Mouse (Mus musculus) CD4-positive, CD25-positive, alpha-beta regulatory T cell, adult 4 months (primary cell): ENCODE data around the gene Ppp4r4. TPM values are rescaled to one million over a fixed set of nuclear protein-coding genes. Genes with fewer than 3 reads are reported as not detected.
A peak's percentile ranks its signal among the peaks of the same experiment; 100 is the strongest.
"Not testable (repeated sequence)": the region's sequence is repeated elsewhere in the genome, so short reads cannot be mapped to it uniquely, and the experiment has no call there.

ENCODE experiments used
- ATAC-seq: one replicate; pipeline ENCODE4 v1.8.0; 2017
- polyA plus RNA-seq, 2 experiments: library from polyadenylated mRNA; unstranded; fragments of 100-300 nt; shearing (Covaris generic); gene quantifications; one replicate each; pipeline ENCODE4 v1.2.1; 2017

Gene Ppp4r4
- polyA plus RNA-seq, 2 experiments from 2014 or later, result 0.36 TPM; not detected in 1

DNA sequence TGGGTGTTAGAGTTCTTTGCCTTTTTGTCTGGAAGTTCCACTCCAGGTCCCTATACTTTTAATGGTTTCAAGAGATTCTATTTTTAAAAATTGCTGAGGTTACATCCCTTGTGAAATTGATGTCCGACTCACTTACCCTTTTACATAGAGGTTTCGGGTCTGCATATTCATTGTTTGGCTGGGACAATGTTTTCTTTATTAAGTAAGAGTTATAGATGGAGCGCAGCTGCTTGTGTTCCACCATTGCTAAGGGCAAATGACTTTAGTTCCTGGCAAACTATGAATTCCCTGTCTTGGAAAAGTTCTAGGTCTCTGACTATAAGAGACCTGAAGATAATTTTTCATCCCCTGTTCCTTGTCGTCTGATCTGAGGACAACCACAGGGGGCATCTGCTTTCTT, 8.3 kb downstream of the Ppp4r4 start:
- ATAC-seq, result no peak

DNA sequence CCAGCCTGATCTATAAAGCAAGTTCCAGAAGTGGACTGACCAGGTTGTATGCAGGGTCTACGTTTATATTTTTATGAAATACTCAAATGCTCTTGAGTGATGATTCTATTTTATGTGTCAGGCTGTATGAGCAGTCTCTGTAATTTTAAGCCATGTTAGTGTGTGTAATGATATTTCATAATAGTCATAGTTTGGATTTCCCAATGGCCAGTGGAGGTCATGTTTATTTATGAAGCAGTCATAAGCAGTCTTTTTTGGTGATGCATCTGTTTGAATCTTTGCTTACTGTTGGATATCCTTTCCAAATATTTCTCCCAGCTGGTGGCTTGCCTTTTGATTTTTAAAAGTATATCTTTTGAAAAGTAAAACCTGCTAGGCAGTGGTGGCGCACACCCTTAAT, 11.3 kb downstream of the Ppp4r4 start:
- no peak for ATAC-seq

DNA sequence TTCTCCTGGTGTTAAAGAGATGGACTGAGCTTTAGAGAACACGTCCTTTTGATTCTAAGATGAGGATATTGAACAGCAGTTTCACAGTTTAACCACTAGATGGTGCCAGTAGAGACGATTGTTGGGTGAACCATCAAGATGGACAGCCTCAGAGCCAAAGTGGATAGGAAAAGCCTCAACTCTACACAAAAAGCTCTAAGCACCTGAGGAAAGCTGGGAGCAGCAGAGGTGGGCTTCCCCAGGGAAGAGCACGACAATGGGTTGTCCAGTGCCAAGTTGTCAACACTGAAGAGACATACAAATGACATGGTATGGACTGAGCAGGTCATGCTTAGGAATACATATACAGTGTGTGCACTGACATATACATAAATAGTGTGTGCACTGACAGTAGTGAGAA, 12.1 kb downstream of the Ppp4r4 start:
- peak; percentile 89 for ATAC-seq

DNA sequence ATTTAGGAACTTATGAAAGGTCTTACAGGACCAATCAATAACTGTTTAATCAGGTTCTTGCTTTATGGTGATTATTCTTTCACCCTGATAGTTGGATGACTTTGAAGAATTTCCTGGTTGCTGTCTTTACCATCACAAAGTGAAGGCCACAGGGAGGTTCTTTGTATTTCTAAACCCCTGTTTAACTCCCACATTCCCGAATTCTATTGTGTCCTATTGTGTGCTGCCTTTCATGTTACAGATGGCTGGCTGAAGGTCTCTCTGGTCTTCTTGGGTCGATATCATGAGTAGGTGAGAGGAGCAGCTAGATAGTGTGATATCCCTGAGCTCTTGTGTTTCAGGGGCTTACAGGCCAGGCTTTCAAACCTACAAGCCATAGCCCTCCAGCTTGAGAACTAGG, 15.4 kb downstream of the Ppp4r4 start:
- ATAC-seq, result no peak

DNA sequence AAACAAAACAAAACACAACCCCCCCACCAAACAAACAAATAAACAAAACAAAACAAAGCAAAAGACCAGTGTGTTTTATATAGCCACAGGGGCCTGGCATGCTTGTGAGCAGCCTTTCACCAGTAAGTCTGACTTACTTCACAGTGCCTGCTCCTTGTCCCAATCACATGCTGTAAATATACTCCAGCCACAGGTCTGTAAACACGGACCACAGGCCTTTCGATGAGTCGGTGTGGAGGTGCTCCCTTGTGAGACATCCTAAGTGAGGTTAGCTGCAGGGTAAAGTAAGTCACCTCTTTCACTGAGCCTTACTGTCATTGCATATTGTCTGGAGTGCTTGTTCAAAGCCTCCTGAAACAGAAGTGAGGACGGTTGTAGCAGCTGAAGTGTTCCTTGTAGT, 16.4 kb downstream of the Ppp4r4 start:
- no peak for ATAC-seq

DNA sequence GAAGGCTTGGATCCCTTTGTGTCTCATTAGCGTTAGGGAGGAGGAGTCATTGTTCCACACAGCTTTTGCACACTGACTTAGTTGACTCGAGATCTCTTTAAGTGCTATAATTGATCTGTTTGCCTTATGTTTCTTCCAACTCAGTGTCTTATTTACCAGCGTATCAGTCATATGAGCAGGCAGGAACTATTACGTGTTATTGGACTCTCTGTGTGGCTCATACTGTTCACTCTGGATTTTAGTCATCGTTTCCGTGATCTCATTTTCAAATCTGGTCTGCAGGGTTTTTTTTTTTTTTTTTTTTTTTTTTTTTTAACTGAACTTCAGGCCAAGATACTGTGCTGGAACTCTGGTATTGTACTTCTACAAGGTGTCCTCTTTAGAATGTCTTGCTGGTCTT, 18.0 kb downstream of the Ppp4r4 start:
- ATAC-seq, result peak; percentile 92

DNA sequence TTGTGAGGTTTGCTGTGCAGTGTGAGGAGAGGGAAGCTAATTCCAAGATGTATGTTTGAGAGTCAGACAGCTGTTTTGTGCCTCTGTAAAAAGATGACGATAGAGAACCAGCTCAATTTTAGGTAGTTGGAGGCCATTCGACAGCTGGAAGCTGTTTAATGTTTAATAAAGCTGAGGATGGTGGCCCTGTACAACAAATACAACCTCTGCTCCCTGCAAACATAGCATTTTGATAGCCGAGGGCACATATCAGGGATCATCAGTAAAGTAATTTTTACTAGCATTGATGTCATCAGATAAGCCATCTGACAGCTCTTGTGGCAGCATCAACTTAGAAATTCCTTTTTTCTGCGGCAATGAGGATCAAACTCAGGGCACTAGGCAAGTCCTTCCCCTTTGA, 19.3 kb downstream of the Ppp4r4 start:
- no peak for ATAC-seq

DNA sequence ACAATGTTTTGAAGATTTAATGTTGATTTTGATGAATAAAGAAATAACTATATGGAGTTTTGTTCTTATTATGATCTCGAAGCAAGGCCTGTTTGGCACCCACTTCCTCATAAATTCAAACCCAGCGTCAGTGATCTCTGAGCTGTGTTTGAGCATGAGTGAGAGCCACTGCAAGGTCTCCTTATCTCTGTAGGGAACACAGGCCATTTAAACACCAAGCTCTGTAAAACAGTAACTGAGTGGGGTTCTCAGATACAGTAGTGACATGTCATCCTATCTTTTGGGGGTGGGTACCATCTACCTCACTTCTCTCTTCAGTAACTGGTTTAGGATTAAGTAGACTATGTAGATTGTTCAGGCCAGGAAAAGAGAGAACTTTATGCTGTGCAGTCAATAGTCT, 20.4 kb downstream of the Ppp4r4 start:
- ATAC-seq, result no peak

DNA sequence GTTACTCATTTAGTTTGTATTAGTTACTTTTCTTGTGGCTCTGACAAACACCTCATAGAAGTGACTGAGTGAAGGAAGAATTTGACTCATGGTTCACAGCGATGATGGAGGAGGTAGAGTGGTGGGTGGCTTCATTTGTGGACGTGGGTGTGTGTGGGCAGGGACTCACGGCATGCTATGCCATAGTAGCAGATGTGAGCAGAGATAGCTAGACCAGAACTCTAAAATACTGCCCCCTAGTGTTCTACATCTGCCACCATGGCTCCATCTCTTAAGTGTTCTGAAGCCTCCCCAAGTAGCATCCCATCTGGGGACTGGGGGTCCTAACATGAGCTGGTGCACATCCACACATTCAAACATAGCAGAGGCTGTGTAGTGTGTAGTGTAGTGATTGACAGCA, 21.4 kb downstream of the Ppp4r4 start:
- ATAC-seq, result peak; percentile 29

DNA sequence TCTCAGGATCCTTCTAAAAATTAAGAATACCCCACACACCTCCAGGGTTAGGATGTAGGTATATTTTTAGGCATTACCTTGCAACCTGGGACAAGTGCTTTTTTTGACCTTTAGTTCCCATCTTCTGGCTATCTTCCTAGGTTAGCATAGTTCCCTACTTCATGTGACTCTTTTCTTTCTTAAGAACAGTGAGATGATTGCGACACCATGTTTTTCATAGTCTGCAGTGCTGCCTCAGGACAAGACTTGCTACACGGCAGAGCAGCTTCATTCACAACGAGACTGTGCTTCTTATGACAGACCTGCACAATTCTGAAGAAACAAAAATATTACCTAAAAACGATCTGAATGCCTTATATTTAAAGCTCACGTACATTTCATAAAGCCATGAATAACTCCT, 24.8 kb downstream of the Ppp4r4 start:
- ATAC-seq, result no peak

DNA sequence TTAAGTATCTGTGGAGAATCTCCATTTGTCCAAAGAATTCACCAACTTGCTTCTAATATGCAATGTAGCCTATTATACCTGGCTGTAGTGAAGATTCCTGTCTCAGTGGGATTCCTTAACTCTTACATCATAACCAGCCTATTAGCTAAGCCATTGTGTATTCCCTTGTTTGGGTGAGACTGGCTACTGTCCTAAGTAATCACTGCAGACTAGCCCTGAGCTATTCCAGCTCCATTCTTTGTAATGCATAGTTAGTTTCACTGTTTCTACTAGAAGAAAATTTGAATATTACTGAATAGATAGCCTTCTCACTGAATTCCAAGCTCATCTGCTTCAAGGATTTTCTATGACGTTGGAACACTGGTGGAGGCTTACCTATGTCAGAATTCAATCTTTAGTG, 32.6 kb downstream of the Ppp4r4 start:
- ATAC-seq, result no peak

DNA sequence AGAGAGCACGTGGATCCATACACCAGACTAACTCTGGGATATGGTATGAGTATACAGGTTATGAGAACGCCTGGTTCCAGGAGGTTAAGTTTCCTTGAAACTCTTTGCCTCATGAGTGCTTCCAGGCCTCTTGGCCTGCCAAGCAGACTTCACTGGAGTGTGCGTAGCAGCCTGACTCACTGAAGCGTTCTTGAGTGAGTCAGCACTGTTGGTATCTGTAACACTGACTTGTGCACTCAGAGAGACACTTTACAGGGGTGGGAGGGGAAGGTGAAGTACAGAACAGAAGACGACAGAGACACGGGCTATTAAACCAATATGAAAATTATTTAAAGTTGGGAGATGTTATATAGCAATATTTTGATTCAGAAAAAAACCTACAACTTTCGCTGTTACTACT, 33.1 kb downstream of the Ppp4r4 start:
- no peak for ATAC-seq

DNA sequence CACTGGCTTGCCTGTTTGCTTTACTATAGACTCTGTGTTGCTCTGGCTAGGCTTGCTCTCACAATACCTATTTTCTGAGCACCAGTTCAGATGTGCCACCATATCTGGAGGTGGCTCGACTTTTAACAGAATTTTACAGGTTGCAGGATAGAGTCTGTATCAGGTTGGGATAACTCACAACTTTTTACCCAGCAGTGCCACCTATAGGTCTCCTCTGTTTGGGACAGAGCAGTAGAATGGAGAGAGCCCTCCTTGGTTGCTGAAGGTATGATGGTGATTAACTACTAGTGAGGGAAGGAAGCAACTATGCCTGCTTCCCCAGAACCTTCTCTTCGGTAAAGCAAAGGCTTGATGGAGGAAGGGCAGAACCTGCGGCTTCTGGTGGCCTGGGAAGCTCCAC, 35.0 kb downstream of the Ppp4r4 start:
- ATAC-seq, result no peak

DNA sequence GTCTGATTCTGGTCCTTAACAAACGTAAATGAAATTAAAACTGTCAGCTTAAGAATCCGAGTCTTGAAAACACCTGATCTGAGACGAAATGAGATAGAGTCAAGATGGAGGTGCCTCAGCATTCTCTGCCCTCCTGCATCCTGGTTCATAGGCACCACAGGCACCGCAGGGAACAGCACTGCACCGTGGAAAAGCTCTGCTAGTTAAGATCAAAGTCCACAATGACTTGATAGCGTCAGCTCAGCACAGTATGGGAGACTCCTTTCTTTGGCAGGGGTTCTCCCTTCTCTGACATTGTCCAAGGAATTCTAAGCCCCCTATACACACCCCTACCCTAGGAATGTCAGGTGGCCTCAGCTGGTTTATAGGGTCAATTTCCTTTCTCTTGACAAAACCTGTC, 37.6 kb downstream of the Ppp4r4 start:
- ATAC-seq, result no peak

DNA sequence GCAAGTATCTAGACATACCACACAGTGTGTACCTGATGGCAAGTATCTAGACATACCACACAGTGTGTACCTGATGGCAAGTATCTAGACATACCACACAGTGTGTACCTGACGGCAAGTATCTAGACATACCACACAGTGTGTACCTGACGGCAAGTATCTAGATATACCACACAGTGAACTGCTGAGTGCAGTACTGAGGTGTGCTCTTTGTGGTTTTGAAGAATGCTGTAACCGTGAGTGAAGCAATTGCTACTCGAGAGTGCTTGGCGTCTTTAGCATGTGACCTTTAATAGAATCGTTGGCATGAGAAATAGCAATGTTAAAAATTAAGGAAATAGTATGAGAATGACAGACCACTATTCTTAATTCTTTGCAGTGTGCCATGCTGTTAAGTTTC, 46.1 kb downstream of the Ppp4r4 start:
- ATAC-seq, result not testable (repeated sequence)

DNA sequence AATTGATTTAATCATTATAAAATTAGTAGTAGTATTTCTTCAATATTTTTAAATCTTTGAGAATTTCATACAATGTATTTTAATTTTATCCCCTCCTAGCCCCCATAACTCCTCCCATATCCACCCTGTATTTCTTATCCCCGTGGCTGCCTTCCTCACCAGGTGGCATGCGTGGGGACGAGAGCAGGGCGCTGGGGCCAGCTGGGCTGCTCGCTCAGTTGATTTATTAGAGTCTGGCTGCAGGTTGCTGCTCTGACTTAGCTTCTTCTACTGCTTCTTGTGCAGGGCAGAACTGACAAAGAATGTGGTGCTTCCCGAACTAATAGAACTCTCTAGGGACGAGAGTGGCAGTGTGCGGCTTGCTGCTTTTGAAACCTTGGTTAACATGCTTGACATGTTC, 51.7 kb downstream of the Ppp4r4 start:
- no peak for ATAC-seq

DNA sequence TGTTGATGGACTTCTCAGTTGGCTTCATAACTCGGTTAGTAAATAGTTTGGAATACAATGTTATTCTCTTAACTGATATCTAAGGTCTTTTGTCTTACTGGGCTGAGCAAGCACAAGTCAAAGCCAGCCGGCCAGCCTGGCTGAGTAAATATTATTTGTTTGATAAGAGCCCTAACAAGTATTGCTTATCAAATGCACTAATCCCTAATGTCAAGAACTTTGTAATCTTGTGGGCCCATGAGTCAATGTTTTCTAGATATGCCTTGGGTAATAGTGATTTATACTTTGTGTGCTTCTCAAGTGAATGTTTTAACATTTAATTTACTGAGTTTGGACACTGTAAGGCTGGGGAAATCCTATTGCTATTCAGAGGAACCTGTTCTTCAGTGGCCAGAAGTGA, 66.3 kb downstream of the Ppp4r4 start:
- no peak for ATAC-seq

DNA sequence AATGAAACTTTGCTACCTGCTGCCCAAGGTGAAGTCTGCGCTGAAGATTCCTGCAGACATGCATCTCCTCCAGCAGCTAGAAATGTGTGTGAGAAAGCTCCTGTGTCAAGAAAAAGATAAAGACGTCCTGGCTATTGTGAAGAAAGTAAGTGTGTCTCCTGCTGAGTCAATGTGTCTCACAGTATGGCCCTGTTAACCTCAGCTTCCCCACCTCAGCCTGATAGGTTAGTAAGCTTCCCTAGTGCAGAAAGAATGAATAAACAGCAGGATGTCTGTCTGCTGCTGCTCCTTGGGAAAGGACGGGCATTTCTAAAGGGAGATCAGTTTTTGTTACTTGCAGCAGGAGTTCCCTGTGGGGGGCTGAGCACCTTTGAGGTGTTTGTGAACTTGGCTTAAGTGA, 68.3 kb downstream of the Ppp4r4 start:
- no peak for ATAC-seq

DNA sequence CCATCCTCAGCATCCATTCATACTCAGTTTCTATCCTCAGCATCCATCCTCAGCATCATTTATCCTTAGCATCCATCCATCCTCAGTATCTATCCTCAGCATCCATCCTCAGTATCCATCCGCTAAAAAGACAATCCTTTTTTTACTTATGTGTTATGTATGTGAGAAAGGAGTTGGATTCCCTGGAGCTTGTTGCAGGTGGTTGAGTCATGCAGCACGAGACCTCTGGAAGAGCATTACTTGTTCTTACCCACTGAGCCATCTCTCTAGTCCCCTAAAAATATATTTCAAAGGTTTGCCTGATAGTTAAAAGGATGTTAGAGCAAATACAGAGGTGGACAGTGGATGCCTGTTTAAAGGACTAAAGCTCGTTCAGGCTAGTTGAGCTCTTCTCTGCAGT, 69.8 kb downstream of the Ppp4r4 start:
- ATAC-seq, result no peak

DNA sequence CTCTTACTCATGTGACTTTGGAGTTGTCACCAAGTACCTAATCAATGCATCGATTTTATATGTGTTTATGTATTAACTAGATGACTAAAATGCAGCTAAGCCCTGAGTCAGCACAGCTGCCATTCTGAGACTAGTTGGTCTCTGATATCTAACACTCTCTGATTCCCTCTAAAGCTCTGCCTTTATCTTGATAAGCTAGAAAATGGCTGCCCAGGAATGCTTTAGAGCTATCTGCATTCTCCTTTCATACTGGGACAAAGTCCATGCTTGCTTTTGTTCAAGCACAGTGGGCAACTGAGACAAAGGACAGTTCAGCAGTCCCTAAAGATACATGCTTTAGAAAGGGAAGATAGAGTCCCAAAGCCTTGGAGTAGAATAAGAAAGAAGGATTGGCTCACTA, 83.1 kb downstream of the Ppp4r4 start:
- ATAC-seq, result no peak

DNA sequence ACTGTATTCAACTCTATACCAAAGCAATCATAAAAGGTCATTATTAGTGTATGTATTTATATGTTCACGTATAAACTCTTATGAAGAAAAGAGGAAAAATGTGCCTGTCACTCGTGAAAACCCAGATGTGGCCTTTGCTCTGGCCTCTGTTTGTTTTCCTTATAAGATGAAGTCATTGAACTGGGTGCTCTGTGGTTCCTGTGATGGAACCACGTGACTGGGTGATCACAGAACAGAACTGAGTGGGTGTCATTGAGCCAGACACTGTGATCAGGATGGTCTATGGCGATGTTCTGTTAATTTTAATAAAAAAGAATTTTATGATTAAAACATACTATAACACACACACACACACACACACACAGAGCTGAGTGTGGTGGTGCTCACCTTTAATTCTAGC, 83.7 kb downstream of the Ppp4r4 start:
- no peak for ATAC-seq

DNA sequence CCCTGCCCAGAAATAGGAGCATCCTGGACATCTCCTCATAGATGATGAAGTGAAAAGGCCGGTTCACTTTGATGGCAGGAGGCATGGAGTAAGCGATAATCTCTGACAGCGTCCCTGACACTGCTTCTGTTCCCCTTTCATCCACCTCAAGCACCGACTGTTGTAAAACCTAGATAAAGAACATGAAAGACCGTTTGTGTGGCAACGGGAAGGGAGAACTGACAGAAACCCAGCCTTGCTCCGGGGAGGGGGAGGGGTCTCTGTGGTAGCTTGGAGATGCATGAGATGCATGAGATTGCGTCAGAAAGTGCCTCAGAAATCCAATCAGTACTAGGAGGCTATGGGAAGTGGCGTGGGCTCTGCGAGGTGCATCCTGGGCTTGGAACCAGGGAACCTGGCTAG, 84.8 kb downstream of the Ppp4r4 start:
- ATAC-seq, result no peak

DNA sequence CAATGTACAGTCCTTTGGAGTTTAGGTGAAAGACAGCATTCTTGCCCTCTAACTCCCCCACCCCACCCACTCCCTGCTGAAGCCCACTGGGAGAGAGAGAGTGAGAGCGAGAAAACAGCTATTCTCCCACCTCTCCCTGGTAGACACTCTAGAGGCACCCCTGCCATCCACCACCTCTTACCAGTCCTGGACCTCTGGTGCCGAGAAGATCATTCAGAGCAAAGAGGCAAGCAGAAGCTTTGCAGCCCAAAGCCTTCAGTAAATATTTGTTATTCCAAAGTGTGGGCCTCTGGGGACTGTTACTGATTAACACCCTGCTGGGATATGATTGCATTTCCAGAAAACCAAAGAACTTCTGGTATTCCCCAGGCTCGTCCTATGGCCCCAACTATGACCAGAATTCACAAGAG, 99.1 kb downstream of the Ppp4r4 start, which contains the start of gene Serpina10:
Gene Serpina10 (minus strand): TSS at position 242 of the 410 bp plus-strand sequence.
- ATAC-seq, result no peak

DNA sequence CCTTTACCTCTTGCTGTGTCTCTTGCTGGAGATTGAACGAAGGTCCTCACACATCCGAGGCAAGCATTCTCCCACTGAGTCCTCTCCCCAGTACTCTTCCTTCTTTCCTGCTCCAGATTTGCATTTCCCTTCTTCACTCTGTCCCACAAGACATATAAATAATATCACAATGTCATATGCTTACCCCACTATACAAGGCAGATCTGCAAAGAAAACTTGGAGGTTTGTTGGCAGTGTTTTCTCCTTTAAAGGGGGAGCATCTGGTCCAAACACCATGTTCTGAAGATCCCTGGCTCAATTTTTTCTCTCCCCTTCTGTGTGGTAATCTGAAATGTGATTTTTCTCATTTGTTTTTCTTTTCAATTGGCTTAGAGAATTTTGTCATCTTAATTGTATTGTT, 102.3 kb downstream of the Ppp4r4 start:
- no peak for ATAC-seq

DNA sequence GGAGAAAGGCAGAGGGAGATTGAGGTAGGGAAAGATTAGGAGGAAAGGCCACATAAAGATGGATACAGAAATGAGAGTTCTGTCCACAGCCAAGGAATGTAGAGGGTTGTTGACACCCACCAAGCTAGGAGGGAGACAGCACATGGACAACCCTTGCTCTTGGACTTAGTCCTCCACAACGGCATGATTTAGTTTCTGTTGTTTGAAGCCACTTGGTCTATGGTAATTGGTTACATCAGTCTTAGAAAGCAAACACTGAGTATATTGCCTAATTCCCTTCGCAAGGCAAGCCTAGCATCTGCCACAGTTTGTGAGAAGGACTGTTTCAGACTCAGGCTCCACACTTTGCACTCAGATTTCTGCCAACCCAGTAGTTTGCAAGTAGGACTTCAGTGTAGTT, 103.8 kb downstream of the Ppp4r4 start:
- no peak for ATAC-seq

DNA sequence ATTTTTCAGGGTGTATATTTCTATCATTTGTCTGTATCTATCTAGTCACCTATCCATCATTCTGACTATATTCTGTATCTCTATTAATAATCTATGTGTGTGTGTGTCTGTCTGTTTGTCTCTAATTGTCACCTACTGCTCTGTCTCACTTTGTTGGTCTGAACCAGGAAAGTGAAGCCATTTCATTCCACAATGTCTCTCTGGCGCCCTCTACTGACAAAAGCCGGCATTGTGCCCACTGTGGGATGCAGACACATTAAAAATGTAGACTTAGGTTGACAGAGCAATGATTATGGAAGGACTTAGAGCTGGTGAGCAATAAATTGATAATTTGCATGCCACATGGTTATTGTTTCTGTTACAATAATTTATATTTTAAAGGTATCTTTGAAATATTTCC, 111.3 kb downstream of the Ppp4r4 start:
- ATAC-seq, result no peak
